Mouse (Mus musculus): ENCODE data around the gene Znrf1.

DNA sequence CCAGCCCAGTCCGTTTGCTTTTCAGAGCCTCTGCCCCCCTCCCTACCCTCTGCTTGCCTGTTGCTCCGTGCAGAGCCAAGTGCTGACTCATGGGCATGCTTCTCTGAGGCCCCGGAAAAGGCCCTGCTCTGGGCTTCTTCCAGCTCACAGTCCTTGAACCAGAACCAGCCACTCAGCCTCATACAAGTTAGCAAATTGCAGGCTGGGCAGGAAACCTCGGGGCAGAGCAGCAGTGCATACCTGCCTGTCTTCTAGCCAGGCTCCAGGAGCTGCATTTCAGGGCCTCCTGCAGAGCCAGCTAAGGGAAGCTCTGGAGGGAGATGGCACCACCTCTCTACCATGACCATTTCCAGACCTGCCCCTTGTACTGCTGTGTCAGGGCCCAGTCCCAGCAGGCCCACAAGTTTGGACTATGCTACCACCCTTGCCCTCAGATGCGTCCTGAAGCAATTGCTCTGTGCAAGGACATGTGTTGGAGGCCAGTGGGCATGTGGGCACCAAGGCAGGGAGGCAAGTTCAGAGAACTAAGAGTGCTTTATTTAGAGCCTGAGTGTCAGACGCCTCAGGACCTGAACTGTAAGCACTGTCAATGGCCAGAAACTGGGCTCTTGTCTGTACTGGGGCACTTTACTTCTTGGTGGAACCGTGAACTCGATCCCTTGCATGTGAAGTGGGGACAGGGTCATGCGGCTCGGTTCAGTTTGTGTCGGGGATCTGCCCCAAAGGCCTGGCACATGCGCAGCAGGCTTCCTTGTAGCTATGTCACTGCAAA is 88.4 kb downstream of the Znrf1 start:
- TF ChIP-seq CTCF (IDR thresholded peaks at IDR 0.05; ENCODE audit: extremely low read depth, insufficient read depth, insufficient read length, insufficient replicate concordance) (no peak), POLR2A (IDR thresholded peaks at IDR 0.05; ENCODE audit: low read depth, low read length) (no peak)
